Mouse (Mus musculus) heart, embryonic 14.5 days (tissue): ENCODE results near the gene H2-Aa. TPM values are rescaled to one million over a fixed set of nuclear protein-coding genes. Genes with fewer than 3 reads are reported as not detected.
"Not testable (repeated sequence)": the region's sequence is repeated elsewhere in the genome, so short reads cannot be mapped to it uniquely, and the experiment has no call there.

ENCODE experiments used
- ATAC-seq: fragments of 200-750 bp; cut with Nextera tagmentation; 2 replicates; pipeline ENCODE4 v1.8.0; 2017; ENCODE audit warnings: low read depth, moderate TSS enrichment; ENCODE audit not compliant: insufficient number of reproducible peaks, insufficient read depth, low FRiP score
- H3K27ac ChIP-seq, 2 experiments: fragments of 200-500 bp in 1 of 2; fragments of 300-500 bp in 1 of 2; sonication (generic) in 1 of 2; replicated peaks in 1 of 2; 2 replicates each; pipeline ENCODE4 v1.5.1; 2012 to 2014; ENCODE audit warnings: low read depth in 2 of 2, low read length in 2 of 2, control low read depth in 1 of 2, mild to moderate bottlenecking in 1 of 2, mixed read lengths in 1 of 2; ENCODE audit not compliant: control insufficient read depth in 1 of 2, insufficient read depth in 1 of 2
- H3K27me3 ChIP-seq: fragments of 300-500 bp; sonication (generic); 2 replicates; pipeline ENCODE4 v1.6.1; 2014; ENCODE audit warnings: mild to moderate bottlenecking, low read length, control low read depth; ENCODE audit not compliant: control insufficient read depth, insufficient read depth
- H3K36me3 ChIP-seq: fragments of 300-500 bp; sonication (generic); 2 replicates; pipeline ENCODE4 v1.6.1; 2014; ENCODE audit warnings: mild to moderate bottlenecking, control low read depth, low read length, mixed read lengths; ENCODE audit not compliant: control insufficient read depth, insufficient read depth
- H3K4me1 ChIP-seq, 2 experiments: fragments of 200-500 bp in 1 of 2; fragments of 300-500 bp in 1 of 2; sonication (generic) in 1 of 2; 2 replicates each; pipeline ENCODE4 v1.6.1; 2012 to 2014; ENCODE audit warnings: low read length in 2 of 2, control low read depth in 1 of 2, mixed read lengths in 1 of 2; ENCODE audit not compliant: control insufficient read depth in 2 of 2, insufficient read depth in 2 of 2
- H3K4me2 ChIP-seq: fragments of 300-500 bp; sonication (generic); 2 replicates; pipeline ENCODE4 v1.6.1; 2014; ENCODE audit warnings: mild to moderate bottlenecking, low read length
- H3K4me3 ChIP-seq, 2 experiments: fragments of 200-500 bp in 1 of 2; fragments of 300-500 bp in 1 of 2; sonication (generic) in 1 of 2; 2 replicates each; pipeline ENCODE4 v1.5.1; 2012 to 2014; ENCODE audit warnings: low read length in 2 of 2, mild to moderate bottlenecking in 2 of 2, control low read depth in 1 of 2, low read depth in 1 of 2, moderate library complexity in 1 of 2; ENCODE audit not compliant: control insufficient read depth in 1 of 2, insufficient read depth in 1 of 2
- H3K9ac ChIP-seq: fragments of 300-500 bp; sonication (generic); 2 replicates; pipeline ENCODE4 v1.6.1; 2014; ENCODE audit warnings: mild to moderate bottlenecking, low read length
- H3K9me3 ChIP-seq: fragments of 300-500 bp; sonication (generic); 2 replicates; pipeline ENCODE4 v1.6.1; 2016; ENCODE audit warnings: low read length, control low read depth; ENCODE audit not compliant: control insufficient read depth
- WGBS: fragments of 180-500 bp; shearing (Covaris S2); extraction: QIAGEN DNeasy Blood & Tissue Kit; methylation state at CpG from one replicate; pipeline ENCODE4 v1.1.7; 2014; 5-methylcytosine and 5-hydroxymethylcytosine counted together
- polyA plus RNA-seq: library from polyadenylated mRNA; unstranded; fragments of >200 nt; fragmentation: Nextera tagmentation; extraction: Ambion mirVana; gene quantifications from 2 replicates; pipeline ENCODE4 v1.2.1, GENCODE M21; 2014

Gene H2-Aa
- polyA plus RNA-seq, 1 experiment from 2014 or later, result 1.2 TPM

- no peaks in the 10 kb centered on the region for H3K36me3 ChIP-seq
- H3K4me2 ChIP-seq, result no peak overlapping the region
- ATAC-seq, result no peak
- H3K4me3 ChIP-seq, result no peak overlapping the region
- WGBS, result 69% methylated on average over 9 of the region's 9 CpGs
- H3K27ac ChIP-seq, result no peak overlapping the region
- no peak overlapping the region for H3K9ac ChIP-seq
- H3K27me3 ChIP-seq, result no peaks in the 10 kb centered on the region
- peaks cover under 1 to 4% of the 10 kb centered on the region in 2 experiments; a peak in 1 of 4 replicates for H3K4me1 ChIP-seq
- H3K9me3 ChIP-seq, result no peaks in the 10 kb centered on the region
Measured at GRCm38 (mm10) chr17:34314286-34314685, 26.7 kb upstream of the H2-Aa start.

GRCm38 (mm10) chr17:34313393-34313792 lies 25.8 kb upstream of the H2-Aa start:
- 35% methylated on average over 3 of the region's 3 CpGs for WGBS
- H3K36me3 ChIP-seq, result no peaks in the 10 kb centered on the region
- no peak for ATAC-seq
- H3K9me3 ChIP-seq, result no peaks in the 10 kb centered on the region
- H3K4me3 ChIP-seq, result no peak overlapping the region
- H3K4me1 ChIP-seq, result peaks cover 3 to 4% of the 10 kb centered on the region in 2 experiments; a peak in 1 of 4 replicates
- no peak overlapping the region for H3K27ac ChIP-seq
- no peak overlapping the region for H3K4me2 ChIP-seq
- H3K9ac ChIP-seq, result no peak overlapping the region
- no peaks in the 10 kb centered on the region for H3K27me3 ChIP-seq

- no peaks in the 10 kb centered on the region for H3K9me3 ChIP-seq
- no peak for ATAC-seq
- no peak overlapping the region for H3K9ac ChIP-seq
- peaks cover 3 to 4% of the 10 kb centered on the region in 2 experiments; a peak in 1 of 4 replicates for H3K4me1 ChIP-seq
- 0 out of 2 replicates have a peak, but pooled peaks cover 7% of the 10 kb centered on the region for H3K27me3 ChIP-seq
- WGBS, result 65% methylated on average over 1 of the region's 1 CpGs
- H3K4me3 ChIP-seq, result no peak overlapping the region
- H3K36me3 ChIP-seq, result no peaks in the 10 kb centered on the region
- H3K27ac ChIP-seq, result no peak overlapping the region
- H3K4me2 ChIP-seq, result no peak overlapping the region
Measured at GRCm38 (mm10) chr17:34312185-34312584, 24.6 kb upstream of the H2-Aa start.

GRCm38 (mm10) chr17:34310526-34310925 lies 22.9 kb upstream of the H2-Aa start:
- WGBS, result 73% methylated on average over 3 of the region's 3 CpGs
- not testable (repeated sequence) for ATAC-seq, H3K9ac ChIP-seq

GRCm38 (mm10) chr17:34309683-34310385 lies 22.2 kb upstream of the H2-Aa start:
- peak overlapping the region; percentile 45 to 53; a peak in 3 of 4 replicates for H3K27ac ChIP-seq
- ATAC-seq, result peak; percentile 70; the same call in 1 of the 2 replicates

More at GRCm38 (mm10) chr17:34310526-34310925, 22.9 kb upstream of the H2-Aa start:
- H3K36me3 ChIP-seq, H3K4me2 ChIP-seq, H3K4me1 ChIP-seq, H3K4me3 ChIP-seq, H3K27me3 ChIP-seq, H3K9me3 ChIP-seq, H3K27ac ChIP-seq: not testable (repeated sequence)

GRCm38 (mm10) chr17:34309225-34309624 lies 21.6 kb upstream of the H2-Aa start:
- peak overlapping the region; percentile 45 to 53; a peak in 3 of 4 replicates for H3K27ac ChIP-seq
- H3K36me3 ChIP-seq, result no peaks in the 10 kb centered on the region
- H3K27me3 ChIP-seq, result 0 out of 2 replicates have a peak, but pooled peaks cover 7% of the 10 kb centered on the region
- peak overlapping the region; percentile 66 for H3K9ac ChIP-seq
- ATAC-seq, result no peak; the same call in 1 of the 2 replicates
- H3K4me3 ChIP-seq, result peak overlapping the region; percentile 58 to 80
- no peaks in the 10 kb centered on the region for H3K9me3 ChIP-seq
- peaks cover 3 to 4% of the 10 kb centered on the region in 2 experiments; a peak in 1 of 4 replicates for H3K4me1 ChIP-seq
- WGBS, result 28% methylated on average over 10 of the region's 10 CpGs
- peak overlapping the region; percentile 74 for H3K4me2 ChIP-seq

More at GRCm38 (mm10) chr17:34309683-34310385, 22.2 kb upstream of the H2-Aa start:
- Histone ChIP-seq H3K4me1 (peaks cover 3 to 4% of the 10 kb centered on the region in 2 experiments; a peak in 1 of 4 replicates), H3K4me2 (peak overlapping the region; percentile 74), H3K36me3 (no peaks in the 10 kb centered on the region), H3K9ac (peak overlapping the region; percentile 66), H3K27me3 (0 out of 2 replicates have a peak, but pooled peaks cover 7% of the 10 kb centered on the region), H3K4me3 (peak overlapping the region; percentile 58 to 80), H3K9me3 (no peaks in the 10 kb centered on the region)
- whole genome bisulfite sequencing, result 20% methylated on average over 38 of the region's 38 CpGs

- 79% methylated on average over 4 of the region's 4 CpGs for whole genome bisulfite sequencing
- no peaks in the 10 kb centered on the region for H3K9me3 ChIP-seq
- H3K4me2 ChIP-seq, result no peak overlapping the region
- 0 out of 2 replicates have a peak, but pooled peaks cover 7% of the 10 kb centered on the region for H3K27me3 ChIP-seq
- peaks cover 3 to 4% of the 10 kb centered on the region in 2 experiments; a peak in 1 of 4 replicates for H3K4me1 ChIP-seq
- H3K36me3 ChIP-seq, result no peaks in the 10 kb centered on the region
- no peak overlapping the region for H3K4me3 ChIP-seq
- no peak overlapping the region for H3K9ac ChIP-seq
- no peak for ATAC-seq
- H3K27ac ChIP-seq, result no peak overlapping the region
Measured at GRCm38 (mm10) chr17:34308161-34308560, 20.5 kb upstream of the H2-Aa start.
